Mouse (Mus musculus) liver, embryonic 14.5 days (tissue): ENCODE measurements around the gene Ctnnbip1.

Source experiments
- CTCF ChIP-seq: IDR thresholded peaks from 2 replicates; pipeline ENCODE4 v1.5.1; 2016; ENCODE audit warnings: antibody characterized with exemption, low read depth, control low read depth
- EP300 ChIP-seq: IDR thresholded peaks from 2 replicates; pipeline ENCODE4 v1.6.1; 2016; ENCODE audit warnings: antibody characterized with exemption, low read depth

GRCm38 (mm10) chr4:149484566-149484965 lies 33.5 kb upstream of the Ctnnbip1 start:
- TF ChIP-seq CTCF (no peak), EP300 (no peak)
